ENCODE assay signal across 8 mouse cellular contexts in genomic region chr8:115597226-115597953, GRCm38 (mm10).
DNase-seq lines count a peak whose midpoint lies in the region; ATAC-seq and TF ChIP-seq lines count a peak whose summit lies in the region.

No protein-coding gene starts in this region.

- no peaks in the 10 kb centered on the region for H3K36me3 ChIP-seq in stomach, postnatal 0 days (ENCODE audit: control insufficient read depth, insufficient read depth, low read length)

- H3K9ac ChIP-seq in stomach, postnatal 0 days (ENCODE audit: low read length), result no peak overlapping the region

- H3K4me3 ChIP-seq in cerebellum, adult 2 months (replicated peaks; ENCODE audit: insufficient read depth, low read depth, low read length), result no peak overlapping the region
- H3K4me3 ChIP-seq in stomach, postnatal 0 days (ENCODE audit: low read depth, low read length), result no peak overlapping the region

- no peak overlapping the region for H3K27ac ChIP-seq in cerebellum, adult 2 months (ENCODE audit: insufficient read depth, low read length)
- H3K27ac ChIP-seq in stomach, postnatal 0 days (replicated peaks), result no peak overlapping the region

- H3K9me3 ChIP-seq in stomach, postnatal 0 days (ENCODE audit: control insufficient read depth, low read length), result no peaks in the 10 kb centered on the region

- TF ChIP-seq EP300 in stomach, postnatal 0 days (optimal IDR thresholded peaks at IDR 0.05), result no peak

- no peak overlapping the region for H3K4me2 ChIP-seq in stomach, postnatal 0 days (replicated peaks; ENCODE audit: low read depth)

- 22% methylated on average over 10 of the region's 10 CpGs for WGBS in cerebellum, adult 2 months
- WGBS in stomach, postnatal 0 days, result 49% methylated on average over 10 of the region's 10 CpGs

- no peak for TF ChIP-seq CTCF in cerebellum, adult 2 months (IDR thresholded peaks at IDR 0.05; ENCODE audit: borderline replicate concordance, insufficient read depth, low read depth, low read length)
- TF ChIP-seq CTCF in stomach, postnatal 0 days (IDR thresholded peaks at IDR 0.05; ENCODE audit: low read depth), result no peak

- DNase-seq in layer of hippocampus, adult 11-12 months (ENCODE audit: low spot score), result peak; percentile 37
- DNase-seq in layer of hippocampus, adult 9-10 months (ENCODE audit: low spot score), result no peak
- DNase-seq in cerebellum, adult 2 months, result peak; percentile 36 to 37
- DNase-seq in frontal cortex, postnatal 14 days (ENCODE audit: low spot score in 2 of 2), result peak; percentile 12 to 13
- DNase-seq in layer of hippocampus, postnatal 25 days (ENCODE audit: extremely low spot score in 1 of 2, low spot score in 1 of 2), result peak; percentile 12 to 35
- DNase-seq in telencephalon, adult 2 months (ENCODE audit: low read depth, low spot score), result peak; percentile 32
- DNase-seq in thymus, postnatal 14 days, result no peak
- no peak for DNase-seq in stomach, postnatal 0 days (ENCODE audit: low spot score)

- no peak for ATAC-seq in stomach, postnatal 0 days (ENCODE audit: low FRiP score, low TSS enrichment)

- TF ChIP-seq POLR2A in cerebellum, adult 2 months (IDR thresholded peaks at IDR 0.05; ENCODE audit: borderline replicate concordance, insufficient read depth, low read length), result no peak

- H3K27me3 ChIP-seq in cerebellum, adult 2 months (ENCODE audit: control insufficient read depth, insufficient read depth, low read length), result no peaks in the 10 kb centered on the region
- no peaks in the 10 kb centered on the region for H3K27me3 ChIP-seq in stomach, postnatal 0 days (ENCODE audit: control insufficient read depth, insufficient read depth, low read length)

- peaks cover 5% of the 10 kb centered on the region for H3K4me1 ChIP-seq in cerebellum, adult 2 months (ENCODE audit: control insufficient read depth, insufficient read depth, low read length)
- H3K4me1 ChIP-seq in stomach, postnatal 0 days (replicated peaks; ENCODE audit: control insufficient read depth, insufficient read depth), result no peaks in the 10 kb centered on the region

Comparison
In these comparisons a context has a peak if more than half of its experiments do, and no peak if none do; other contexts are left out.
1. DNase-seq: peak in layer of hippocampus, adult 11-12 months (single experiment), cerebellum, adult 2 months (2 of 2), frontal cortex, postnatal 14 days (2 of 2), layer of hippocampus, postnatal 25 days (2 of 2) and telencephalon, adult 2 months (single experiment); none in layer of hippocampus, adult 9-10 months (single experiment), thymus, postnatal 14 days (single experiment) and stomach, postnatal 0 days (single experiment).